ENCODE assay signal across 8 mouse cellular contexts in the genomic region with DNA sequence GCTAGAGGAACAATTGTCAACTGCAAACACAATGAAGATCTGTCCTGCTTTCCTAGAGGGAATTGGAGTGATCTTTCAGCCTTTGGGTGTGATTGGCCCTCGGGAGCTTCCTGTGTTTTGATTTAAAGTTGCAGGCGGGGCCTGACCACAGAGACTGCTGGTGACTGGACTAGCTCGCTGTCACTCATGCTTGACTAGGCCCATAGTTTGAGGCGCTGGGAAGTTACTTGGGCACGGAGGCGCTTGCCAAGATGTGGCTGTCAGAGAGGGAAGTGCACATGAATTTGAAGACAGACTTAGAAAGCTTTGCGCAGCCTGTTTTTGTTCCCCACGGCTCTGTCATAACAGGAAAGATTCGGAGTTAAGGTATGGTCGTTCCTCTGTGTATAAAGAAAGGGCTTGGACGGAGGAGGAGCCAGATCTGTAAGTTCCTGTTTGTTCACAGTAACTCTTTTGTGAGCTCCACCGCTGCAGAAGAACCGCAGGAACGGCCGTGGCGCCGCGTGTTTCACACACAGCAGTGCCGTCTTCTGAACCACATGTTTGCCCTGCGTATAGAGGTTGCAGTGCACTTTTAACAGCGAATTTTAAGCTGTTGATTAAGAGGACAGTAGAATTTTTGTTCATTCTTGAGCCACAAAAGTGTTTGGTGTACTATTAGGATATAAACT. TPM values are rescaled to one million over a fixed set of nuclear protein-coding genes. Genes with fewer than 3 reads are reported as not detected.
DNase-seq lines count a peak whose midpoint lies in the region; ATAC-seq lines count a peak whose summit lies in the region.

No protein-coding gene starts in this region.

- peak; percentile 88 to 94 for DNase-seq in CD8-positive naive resting alpha-beta T cell, adult 2 months (ENCODE audit: low read depth in 2 of 2, low spot score in 2 of 2)
- peak; percentile 91 for DNase-seq in c-Kit-positive CD71-negative TER-119-negative erythroid progenitor cells, embryonic 14.5 days (ENCODE audit: low read depth)
- DNase-seq in forebrain, embryonic 10.5 days (ENCODE audit: extremely low spot score, low spot score): peak; percentile 92
- peak; percentile 98 for DNase-seq in kidney, postnatal 36 days
- peak; percentile 94 for DNase-seq in telencephalon, adult 2 months (ENCODE audit: low read depth, low spot score)

- peak; percentile 99 for ATAC-seq in heart, embryonic 16.5 days (replicated peaks; ENCODE audit: extremely low read depth, insufficient read depth, low FRiP score)
- ATAC-seq in liver, embryonic 15.5 days (ENCODE audit: insufficient read depth): peak; percentile 99
- peak; percentile 99 for ATAC-seq in neural tube, embryonic 12.5 days (ENCODE audit: low FRiP score, low read depth)

- no peaks in the 10 kb centered on the region for H3K27me3 ChIP-seq in forebrain, embryonic 10.5 days (ENCODE audit: poor library complexity, severe bottlenecking)
- H3K27me3 ChIP-seq in heart, embryonic 16.5 days (ENCODE audit: control insufficient read depth, insufficient read depth, low read length): no peaks in the 10 kb centered on the region
- no peaks in the 10 kb centered on the region for H3K27me3 ChIP-seq in liver, embryonic 15.5 days
- H3K27me3 ChIP-seq in neural tube, embryonic 12.5 days (replicated peaks): no peaks in the 10 kb centered on the region

- H3K4me2 ChIP-seq in heart, embryonic 16.5 days (ENCODE audit: low read depth, low read length): peak overlapping the region; percentile 70
- H3K4me2 ChIP-seq in liver, embryonic 15.5 days: peak overlapping the region; percentile 68
- peak overlapping the region; percentile 64 for H3K4me2 ChIP-seq in neural tube, embryonic 12.5 days (replicated peaks)

- peak overlapping the region; percentile 65 for H3K9ac ChIP-seq in heart, embryonic 16.5 days (ENCODE audit: low read length)
- peak overlapping the region; percentile 60 for H3K9ac ChIP-seq in liver, embryonic 15.5 days
- H3K9ac ChIP-seq in neural tube, embryonic 12.5 days: peak overlapping the region; percentile 36; the same call in 1 of the 2 replicates

- H3K4me1 ChIP-seq in forebrain, embryonic 10.5 days: peaks cover 25% of the 10 kb centered on the region
- peaks cover 8% of the 10 kb centered on the region for H3K4me1 ChIP-seq in heart, embryonic 16.5 days (ENCODE audit: control insufficient read depth, insufficient read depth, low read length)
- peaks cover 15% of the 10 kb centered on the region for H3K4me1 ChIP-seq in liver, embryonic 15.5 days (replicated peaks)
- peaks cover 6% of the 10 kb centered on the region for H3K4me1 ChIP-seq in neural tube, embryonic 12.5 days

- peak overlapping the region; percentile 61 for H3K4me3 ChIP-seq in forebrain, embryonic 10.5 days
- H3K4me3 ChIP-seq in heart, embryonic 16.5 days (ENCODE audit: low read length): peak overlapping the region; percentile 71
- H3K4me3 ChIP-seq in liver, embryonic 15.5 days (replicated peaks): peak overlapping the region; percentile 66
- peak overlapping the region; percentile 40 for H3K4me3 ChIP-seq in neural tube, embryonic 12.5 days

- WGBS in forebrain, embryonic 10.5 days: under 1% methylated on average over 21 of the region's 21 CpGs
- under 1% methylated on average over 21 of the region's 21 CpGs for WGBS in heart, embryonic 16.5 days
- WGBS in liver, embryonic 15.5 days (ENCODE audit: insufficient replicate concordance): under 1% methylated on average over 21 of the region's 21 CpGs
- WGBS in neural tube, embryonic 12.5 days: under 1% methylated on average over 21 of the region's 21 CpGs

- H3K36me3 ChIP-seq in forebrain, embryonic 10.5 days (replicated peaks): peaks cover 45% of the 10 kb centered on the region
- peaks cover 10% of the 10 kb centered on the region; the same call in 1 of the 2 replicates for H3K36me3 ChIP-seq in heart, embryonic 16.5 days (ENCODE audit: control insufficient read depth, insufficient read depth)
- H3K36me3 ChIP-seq in liver, embryonic 15.5 days (replicated peaks): peaks cover 33% of the 10 kb centered on the region
- peaks cover 15% of the 10 kb centered on the region for H3K36me3 ChIP-seq in neural tube, embryonic 12.5 days

- peak overlapping the region; percentile 86 for H3K27ac ChIP-seq in forebrain, embryonic 10.5 days
- H3K27ac ChIP-seq in heart, embryonic 16.5 days (ENCODE audit: low read length): peak overlapping the region; percentile 93
- H3K27ac ChIP-seq in liver, embryonic 15.5 days (replicated peaks): peak overlapping the region; percentile 78
- no peak overlapping the region for H3K27ac ChIP-seq in neural tube, embryonic 12.5 days

- no peaks in the 10 kb centered on the region for H3K9me3 ChIP-seq in forebrain, embryonic 10.5 days
- H3K9me3 ChIP-seq in heart, embryonic 16.5 days (replicated peaks; ENCODE audit: control insufficient read depth, low read length): no peaks in the 10 kb centered on the region
- H3K9me3 ChIP-seq in liver, embryonic 15.5 days (replicated peaks): no peaks in the 10 kb centered on the region
- H3K9me3 ChIP-seq in neural tube, embryonic 12.5 days: no peaks in the 10 kb centered on the region

RNA-seq across cellular contexts. Expression of a gene that starts 22.8 kb away (rescaled TPM):
- 29.5 and 29.9 TPM in 2 replicates for polyA plus RNA-seq in forebrain, embryonic 10.5 days (2016; fragmentation: Nextera tagmentation; extraction: Ambion mirVana)
- 19.7 and 21.3 TPM in 2 replicates for polyA plus RNA-seq in heart, embryonic 16.5 days (2015; fragmentation: Nextera tagmentation; extraction: Ambion mirVana)
- polyA plus RNA-seq in liver, embryonic 15.5 days (2015; fragmentation: Nextera tagmentation; extraction: Ambion mirVana): 8.5 and 8.6 TPM in 2 replicates
- 20.0 and 21.7 TPM in 2 replicates for polyA plus RNA-seq in neural tube, embryonic 12.5 days (2016; fragmentation: Nextera tagmentation; extraction: Ambion mirVana)

RNA-seq across cellular contexts. Expression of a gene that starts 30.8 kb away (rescaled TPM):
- 0.14 and 0.19 TPM in 2 replicates for polyA plus RNA-seq in forebrain, embryonic 10.5 days (2016; fragmentation: Nextera tagmentation; extraction: Ambion mirVana)
- polyA plus RNA-seq in heart, embryonic 16.5 days (2015; fragmentation: Nextera tagmentation; extraction: Ambion mirVana): 0.10 and 0.42 TPM in 2 replicates
- 35.9 and 43.1 TPM in 2 replicates for polyA plus RNA-seq in liver, embryonic 15.5 days (2015; fragmentation: Nextera tagmentation; extraction: Ambion mirVana)
- 0.19 and 0.24 TPM in 2 replicates for polyA plus RNA-seq in neural tube, embryonic 12.5 days (2016; fragmentation: Nextera tagmentation; extraction: Ambion mirVana)

Comparison
In these comparisons a context has a peak if more than half of its experiments do, and no peak if none do; other contexts are left out.
1. RNA of a gene that starts 30.8 kb away (polyA plus RNA-seq): 35.9 to 43.1 TPM in liver, embryonic 15.5 days; 0.10 to 0.42 TPM in heart, embryonic 16.5 days, 0.19 to 0.24 TPM in neural tube, embryonic 12.5 days and 0.14 to 0.19 TPM in forebrain, embryonic 10.5 days; every median in the first group is over 10 times any median in the second.
2. Peak in every context shown above with its lines, with median percentiles within 50 percentile points of each other: DNase-seq, H3K4me3 ChIP-seq, ATAC-seq, H3K4me2 ChIP-seq and H3K9ac ChIP-seq.